Mouse (Mus musculus) olfactory bulb, adult 2 months (tissue): ENCODE measurements around the gene Mark4. TPM values are rescaled to one million over a fixed set of nuclear protein-coding genes. Genes with fewer than 3 reads are reported as not detected.

Experiments used
- H3K27ac ChIP-seq: fragments of 200-500 bp; 2 replicates; pipeline ENCODE4 v1.5.1; 2012; ENCODE audit warnings: low read depth, low read length; ENCODE audit not compliant: insufficient read depth
- H3K4me1 ChIP-seq: fragments of 200-500 bp; 2 replicates; pipeline ENCODE4 v1.6.1; 2012; ENCODE audit warnings: low read length; ENCODE audit not compliant: control insufficient read depth, insufficient read depth
- H3K4me3 ChIP-seq: fragments of 200-500 bp; 2 replicates; pipeline ENCODE4 v1.5.1; 2012; ENCODE audit warnings: mild to moderate bottlenecking, low read depth, low read length, moderate library complexity; ENCODE audit not compliant: insufficient read depth
- CTCF ChIP-seq: fragments of 200-500 bp; IDR thresholded peaks from 2 replicates; pipeline ENCODE4 v1.5.1; 2012; ENCODE audit warnings: low read depth, mild to moderate bottlenecking, low read length, moderate library complexity; ENCODE audit not compliant: insufficient read depth
- POLR2A ChIP-seq: fragments of 200-500 bp; IDR thresholded peaks from 2 replicates; pipeline ENCODE4 v1.6.1; 2012; ENCODE audit warnings: mild to moderate bottlenecking, low read depth, low read length, moderate library complexity; ENCODE audit not compliant: insufficient read depth
- WGBS: fragments of 180-500 bp; shearing (Covaris S2); methylation state at CpG from one replicate; pipeline ENCODE4 v1.1.7; 2018; 5-methylcytosine and 5-hydroxymethylcytosine counted together
- polyA plus RNA-seq: library from polyadenylated mRNA; stranded (reverse); fragments of >200 nt; gene quantifications from 2 replicates; pipeline ENCODE4 v1.2.4, GENCODE M21; 2012; ENCODE audit warnings: low replicate concordance; ENCODE audit not compliant: missing spikeins, insufficient read depth, insufficient read length

Gene Mark4
- polyA plus RNA-seq, 1 experiment = not detected

DNA sequence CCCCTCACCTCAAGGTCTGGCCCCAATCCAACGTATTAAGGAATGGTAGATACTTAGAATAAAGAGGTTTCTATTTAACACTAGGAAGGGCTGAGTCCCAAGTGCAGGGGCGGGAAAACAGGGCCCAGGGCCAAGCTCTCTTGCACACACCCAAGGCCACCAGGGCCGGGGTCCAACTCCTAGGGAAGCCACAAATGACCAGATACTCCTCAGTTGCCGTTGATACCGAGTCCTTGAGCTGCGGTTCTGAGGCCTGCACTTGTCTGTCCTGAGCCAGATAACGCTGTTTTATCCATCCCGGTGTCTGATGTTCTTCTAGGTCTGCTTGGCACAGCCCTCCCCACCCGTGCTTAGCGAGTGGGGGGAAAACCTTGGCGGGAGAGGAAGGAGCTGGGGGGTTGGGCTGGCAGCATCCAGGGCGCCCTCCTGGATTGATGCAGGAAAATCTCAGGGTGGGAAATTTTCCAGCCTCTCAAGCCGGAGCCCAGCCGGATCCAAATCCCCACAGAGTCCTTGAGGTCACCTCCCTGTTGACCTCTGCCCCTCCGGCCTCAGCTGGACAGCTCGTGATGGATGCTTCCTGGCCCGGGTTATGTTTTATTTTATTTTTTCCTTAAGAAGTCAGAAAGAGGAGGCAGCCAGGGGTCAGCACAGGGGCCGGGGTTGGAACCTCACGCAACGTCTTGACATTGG lies 37.0 kb upstream of the Mark4 start:
- Histone ChIP-seq H3K27ac (no peak overlapping the region), H3K4me1 (peaks cover 2% of the 10 kb centered on the region; the same call in 1 of the 2 replicates), H3K4me3 (no peak overlapping the region)
- TF ChIP-seq POLR2A (no peak), CTCF (no peak)
- 68% methylated on average over 20 of the region's 20 CpGs for WGBS

- TF ChIP-seq POLR2A (no peak), CTCF (no peak)
- Histone ChIP-seq H3K27ac (no peak overlapping the region), H3K4me3 (no peak overlapping the region), H3K4me1 (peaks cover 2% of the 10 kb centered on the region; the same call in 1 of the 2 replicates)
- 80% methylated on average over 25 of the region's 25 CpGs for WGBS
Observed at GRCm38 (mm10) chr7:19494751-19495474, 36.3 kb upstream of the Mark4 start.

GRCm38 (mm10) chr7:19491731-19492130 lies 33.1 kb upstream of the Mark4 start:
- TF ChIP-seq CTCF (no peak), POLR2A (no peak)

DNA sequence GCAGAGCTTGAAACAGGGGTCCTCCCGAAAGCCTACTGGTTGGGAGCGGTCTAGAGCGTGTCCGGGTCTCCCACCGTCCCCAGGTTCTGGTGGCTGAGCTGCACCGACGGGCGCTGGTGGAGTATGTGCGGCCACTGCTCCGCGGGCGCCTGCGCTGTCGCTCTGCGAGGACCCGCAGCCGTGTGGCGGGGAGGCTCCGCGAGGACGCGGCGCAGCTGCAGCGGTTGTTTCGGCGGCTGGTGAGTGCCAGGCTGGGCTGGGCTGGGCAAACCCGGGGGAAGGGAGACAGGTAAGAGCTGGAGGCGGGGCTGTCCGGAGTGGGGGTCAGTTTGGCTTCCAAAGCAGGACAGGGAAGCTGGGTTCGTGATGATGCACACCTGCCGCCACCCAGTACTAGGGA lies 30.9 kb upstream of the Mark4 start:
- 0 out of 2 replicates have a peak overlapping the region, but pooled peaks have one; percentile 10 for H3K4me3 ChIP-seq
- H3K27ac ChIP-seq = no peak overlapping the region
- no peak for TF ChIP-seq CTCF
- no peak for TF ChIP-seq POLR2A
- 8% methylated on average over 31 of the region's 31 CpGs for WGBS
- H3K4me1 ChIP-seq = peaks cover 6% of the 10 kb centered on the region

More at GRCm38 (mm10) chr7:19491731-19492130, 33.1 kb upstream of the Mark4 start:
- Histone ChIP-seq H3K27ac (no peak overlapping the region), H3K4me3 (no peak overlapping the region), H3K4me1 (peaks cover 8% of the 10 kb centered on the region)
- WGBS = 6% methylated on average over 26 of the region's 26 CpGs

- no peak overlapping the region for H3K27ac ChIP-seq
- H3K4me3 ChIP-seq = no peak overlapping the region
- TF ChIP-seq POLR2A = no peak
- TF ChIP-seq CTCF = no peak
- peaks cover 6% of the 10 kb centered on the region for H3K4me1 ChIP-seq
- 95% methylated on average over 7 of the region's 7 CpGs for WGBS
Observed at GRCm38 (mm10) chr7:19486549-19486948, 27.9 kb upstream of the Mark4 start.

DNA sequence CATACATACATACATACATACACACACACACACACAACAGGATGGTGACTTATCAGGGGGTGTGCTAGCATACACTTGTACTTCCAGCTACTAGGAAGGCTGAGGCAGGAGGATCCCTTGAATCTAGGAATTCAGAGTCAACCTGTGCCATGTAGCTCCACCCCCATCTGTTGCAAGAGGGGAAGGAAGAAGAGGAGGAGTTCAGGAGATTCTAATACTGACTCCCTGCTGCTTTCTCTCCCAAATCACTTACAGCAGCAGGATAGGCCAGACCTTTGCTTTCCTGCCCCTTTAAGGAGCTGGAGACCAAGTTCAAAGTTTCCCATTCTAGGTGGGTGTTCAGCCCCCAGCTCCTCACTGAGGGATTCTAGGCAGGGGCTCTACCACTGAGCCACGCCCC lies 26.9 kb upstream of the Mark4 start:
- Histone ChIP-seq H3K4me3 (no peak overlapping the region), H3K4me1 (peaks cover 6% of the 10 kb centered on the region), H3K27ac (no peak overlapping the region)
- WGBS = 100% methylated on average over 1 of the region's 1 CpGs
- TF ChIP-seq CTCF (no peak), POLR2A (no peak)

- H3K27ac ChIP-seq = no peak overlapping the region
- H3K4me3 ChIP-seq = no peak overlapping the region
- WGBS = 85% methylated on average over 8 of the region's 8 CpGs
- H3K4me1 ChIP-seq = no peaks in the 10 kb centered on the region
- TF ChIP-seq POLR2A (no peak), CTCF (no peak)
Observed at GRCm38 (mm10) chr7:19483281-19483680, 24.7 kb upstream of the Mark4 start.

- TF ChIP-seq POLR2A (no peak), CTCF (no peak)
- 41% methylated on average over 14 of the region's 14 CpGs for WGBS
- no peak overlapping the region for H3K27ac ChIP-seq
- H3K4me1 ChIP-seq = peaks cover 3% of the 10 kb centered on the region
- H3K4me3 ChIP-seq = no peak overlapping the region
Observed at GRCm38 (mm10) chr7:19477624-19478384, 19.2 kb upstream of the Mark4 start.

- peaks cover 3% of the 10 kb centered on the region for H3K4me1 ChIP-seq
- H3K4me3 ChIP-seq = no peak overlapping the region
- TF ChIP-seq POLR2A (no peak), CTCF (no peak)
- no peak overlapping the region for H3K27ac ChIP-seq
- WGBS = 81% methylated on average over 2 of the region's 2 CpGs
Observed at GRCm38 (mm10) chr7:19477084-19477483, 18.5 kb upstream of the Mark4 start.
